Mouse (Mus musculus): Measurements from ENCODE around the gene Fank1.

The Fank1 gene

DNA sequence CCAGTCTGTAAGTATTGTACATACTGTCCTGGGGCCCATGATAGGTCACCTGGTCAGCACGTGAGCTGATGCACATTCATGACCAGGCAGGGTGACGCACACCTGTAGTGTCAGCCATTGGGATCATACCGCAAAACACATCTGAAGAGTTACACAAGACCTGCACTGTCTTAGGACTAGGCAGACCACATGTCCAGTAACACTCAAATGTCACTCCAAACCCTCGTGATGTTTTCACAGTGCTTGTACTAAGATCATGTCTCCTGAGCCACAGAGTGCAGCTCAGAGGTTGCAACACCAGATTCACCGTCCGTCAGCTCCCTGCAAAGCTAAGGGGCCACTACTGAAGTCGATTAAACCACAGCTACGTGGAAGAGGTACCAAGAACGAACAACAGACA is 114.6 kb downstream of the Fank1 start:
- no peak for DNase-seq (ENCODE audit: low read depth, low spot score)

DNA sequence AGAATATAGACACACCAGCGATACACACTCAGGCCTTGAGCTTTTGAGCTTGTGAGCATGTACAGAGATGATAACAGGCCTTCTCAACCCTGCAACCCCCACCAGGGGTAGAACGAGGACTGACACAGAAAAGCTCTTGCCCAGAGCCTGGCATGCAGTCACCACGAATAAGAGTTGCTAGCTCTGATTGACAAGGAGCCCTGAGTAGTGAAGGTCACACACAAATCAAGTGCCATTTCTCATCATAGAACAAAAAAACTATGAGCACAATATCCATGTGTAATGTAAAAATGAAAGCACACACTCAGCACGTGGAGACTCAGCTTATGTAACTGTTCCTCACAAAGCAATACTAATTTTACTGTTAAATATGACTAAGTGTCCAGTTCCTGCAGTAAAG is 115.1 kb downstream of the Fank1 start:
- DNase-seq (ENCODE audit: low read depth, low spot score): no peak

DNA sequence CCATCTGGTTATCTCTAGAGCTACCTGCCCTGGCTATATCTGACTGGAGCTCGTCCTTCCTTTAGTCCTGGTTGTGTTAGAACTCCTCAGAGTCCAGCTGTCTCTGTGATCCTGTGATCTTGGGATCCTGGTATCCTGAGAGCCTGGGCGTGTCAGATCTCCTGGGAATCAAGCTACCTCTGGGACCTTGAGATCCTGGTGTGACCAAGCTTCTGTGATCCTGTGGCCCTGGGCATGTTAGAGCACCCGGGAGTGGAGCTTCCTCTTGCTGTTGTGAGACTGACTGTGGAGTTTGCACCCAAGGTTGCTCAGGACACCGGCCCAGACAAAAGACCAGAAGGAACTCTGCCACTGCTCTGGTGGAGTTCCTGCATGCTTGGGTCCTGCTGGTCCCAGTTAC is 122.7 kb downstream of the Fank1 start:
- no peak for DNase-seq (ENCODE audit: low read depth, low spot score)

DNA sequence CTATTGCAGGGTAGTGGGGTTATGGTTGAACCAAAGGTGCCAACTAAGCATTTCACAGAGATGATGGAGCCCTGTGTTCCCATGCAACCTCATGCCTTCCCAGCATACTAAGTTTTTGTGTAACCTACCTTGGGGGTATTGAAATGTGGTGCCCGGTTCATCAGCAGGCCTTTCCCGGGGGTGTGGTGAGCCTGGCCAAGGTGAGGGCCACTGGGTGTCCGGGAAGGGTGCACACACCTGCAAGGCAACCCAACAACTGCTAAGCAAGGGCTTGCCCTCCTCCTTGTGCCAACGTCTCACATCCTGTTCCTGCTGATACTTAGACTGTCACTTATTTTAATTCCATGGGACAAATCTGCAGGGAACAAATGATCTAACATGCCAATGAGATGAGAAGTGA is 132.3 kb downstream of the Fank1 start:
- DNase-seq (ENCODE audit: low read depth, low spot score): no peak

DNA sequence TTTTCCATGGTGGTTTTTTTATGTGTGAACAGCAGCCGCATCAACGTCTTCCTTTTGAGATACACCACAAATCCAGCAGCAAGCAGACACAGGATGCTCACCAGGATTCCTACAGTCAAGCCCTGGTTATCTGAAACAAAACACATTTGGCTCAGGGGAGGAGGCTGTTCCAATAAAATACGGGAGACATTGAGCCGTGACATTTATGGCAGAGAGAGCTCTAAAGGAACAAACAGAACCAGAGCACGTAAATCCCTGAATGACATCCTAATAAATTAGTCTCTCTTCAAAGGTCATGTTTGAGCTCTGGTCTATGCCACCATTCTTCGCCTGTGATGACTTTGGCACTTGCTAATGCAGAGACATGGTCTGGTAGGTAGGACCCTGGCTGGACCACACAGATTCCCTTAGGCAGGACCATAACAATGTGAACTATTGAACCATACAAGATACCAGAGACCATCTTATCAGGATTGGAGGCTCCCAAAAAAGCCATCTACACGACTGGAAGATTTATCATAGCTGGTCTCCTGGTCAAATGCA is 133.2 kb downstream of the Fank1 start:
- DNase-seq (ENCODE audit: low read depth, low spot score): no peak

DNA sequence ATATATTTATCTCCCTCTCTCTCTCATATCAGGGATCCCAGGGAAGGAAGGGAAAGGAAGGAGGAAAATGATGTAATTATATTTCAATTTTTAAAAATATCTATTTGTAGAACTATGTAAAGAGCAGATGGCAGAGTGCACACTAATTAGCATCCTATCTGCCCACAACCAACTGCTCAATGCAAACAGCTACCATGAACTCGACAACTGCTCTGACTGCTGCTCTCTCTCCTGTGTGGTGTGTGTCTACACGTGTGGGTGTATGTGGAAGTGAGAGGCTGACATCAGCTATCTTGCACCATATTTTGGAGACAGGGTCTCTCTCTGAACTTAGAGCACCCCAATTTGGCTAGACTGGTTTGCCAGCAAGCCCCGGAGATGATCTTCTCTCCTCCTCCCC is 135.2 kb downstream of the Fank1 start:
- no peak for DNase-seq (ENCODE audit: low read depth, low spot score)

DNA sequence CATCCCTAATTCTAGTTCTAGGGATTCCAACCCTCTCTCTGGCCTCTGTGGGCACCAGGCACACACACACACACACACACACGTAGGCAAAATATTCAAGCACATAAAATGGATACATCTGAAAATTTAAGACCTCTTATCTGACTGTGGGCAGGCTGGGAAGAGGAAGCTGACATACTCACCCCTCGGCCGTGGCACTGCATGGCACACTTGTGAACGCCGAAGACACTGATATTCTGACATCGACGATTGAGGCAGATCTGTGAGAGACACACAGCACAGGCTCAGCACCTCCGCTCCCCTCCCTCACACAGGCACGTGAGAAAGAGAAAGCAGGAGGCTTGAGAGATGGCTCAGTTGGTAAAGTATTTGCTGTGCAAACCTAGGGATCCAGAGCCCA is 139.6 kb downstream of the Fank1 start:
- no peak for DNase-seq (ENCODE audit: low read depth, low spot score)

DNA sequence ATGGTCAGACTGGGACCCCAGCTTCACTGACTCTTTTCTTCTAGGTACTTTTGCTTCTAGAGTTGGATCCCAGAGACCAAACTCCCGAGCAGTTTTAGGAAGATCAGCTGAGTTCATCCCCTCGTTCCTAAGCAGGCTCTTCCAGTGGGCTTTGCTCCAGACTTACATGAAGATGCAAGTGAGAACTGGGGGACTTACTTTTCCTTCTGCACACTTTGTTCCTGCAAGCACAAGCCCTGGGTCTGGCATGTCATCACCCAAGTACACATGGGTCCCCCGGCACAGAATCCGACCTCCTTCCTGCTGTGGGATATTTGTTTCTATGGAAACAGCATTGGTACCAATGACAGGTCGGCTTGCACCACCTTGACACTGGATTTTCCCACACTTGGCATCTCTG is 142.6 kb downstream of the Fank1 start:
- DNase-seq (ENCODE audit: low read depth, low spot score): no peak

DNA sequence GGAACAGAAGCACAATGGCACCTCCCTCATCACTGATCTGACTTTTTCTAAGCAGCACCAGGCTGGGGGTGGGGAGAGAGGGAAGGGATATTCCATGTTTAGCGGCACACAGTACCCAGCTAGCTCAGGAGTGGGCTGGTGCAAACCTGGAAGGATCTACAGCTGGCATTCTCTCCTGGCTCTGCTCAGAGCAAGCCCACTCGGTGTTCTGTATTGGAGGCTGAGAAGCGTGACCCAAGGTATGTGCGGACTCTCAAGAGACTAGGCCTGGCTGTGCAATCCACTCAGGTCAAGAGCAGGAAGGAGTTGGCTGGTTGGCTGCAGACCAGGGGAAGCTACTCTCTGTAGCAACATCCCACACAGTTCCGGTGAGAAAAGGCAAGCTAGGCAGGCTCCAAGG is 143.3 kb downstream of the Fank1 start:
- no peak for DNase-seq (ENCODE audit: low read depth, low spot score)

DNA sequence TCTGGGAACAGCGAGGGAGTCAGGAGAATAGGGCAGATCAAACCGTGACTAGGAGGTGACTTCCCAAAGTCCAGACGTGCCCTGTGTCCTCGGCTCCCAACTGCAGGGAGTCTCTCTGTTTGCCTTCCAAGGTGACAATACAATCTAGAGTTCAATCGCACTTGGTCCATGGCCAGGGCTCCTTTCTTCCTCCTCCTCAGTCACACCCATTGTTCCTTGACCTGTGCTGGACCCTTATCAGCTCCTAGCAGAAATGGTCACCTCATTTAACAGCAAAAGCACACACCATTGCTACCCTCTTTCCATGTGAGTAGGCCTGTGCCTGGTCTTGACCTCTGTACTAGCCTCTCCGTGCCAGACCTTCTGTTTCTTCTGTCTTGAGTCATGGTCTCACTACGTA is 144.1 kb downstream of the Fank1 start:
- no peak for DNase-seq (ENCODE audit: low read depth, low spot score)

DNA sequence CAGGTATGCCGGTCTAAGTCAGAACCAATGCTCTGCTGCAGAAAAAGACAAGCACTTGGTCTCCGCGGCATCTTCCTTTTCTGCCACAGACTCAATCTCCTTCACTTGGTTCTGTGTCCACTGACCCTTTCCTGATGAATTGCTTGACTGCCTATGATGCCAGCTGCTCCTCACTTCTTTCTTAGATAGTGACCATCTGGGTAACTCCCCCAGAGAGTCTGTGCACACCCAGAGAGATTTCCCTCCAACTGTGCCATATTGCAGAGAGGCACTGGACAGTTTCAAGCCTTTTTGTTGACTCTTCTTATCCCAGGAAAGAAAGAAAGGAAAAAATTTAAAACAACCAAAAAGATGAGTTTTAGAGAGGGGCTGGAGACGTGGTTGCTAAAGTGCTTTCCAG is 144.6 kb downstream of the Fank1 start:
- DNase-seq (ENCODE audit: low read depth, low spot score): no peak

DNA sequence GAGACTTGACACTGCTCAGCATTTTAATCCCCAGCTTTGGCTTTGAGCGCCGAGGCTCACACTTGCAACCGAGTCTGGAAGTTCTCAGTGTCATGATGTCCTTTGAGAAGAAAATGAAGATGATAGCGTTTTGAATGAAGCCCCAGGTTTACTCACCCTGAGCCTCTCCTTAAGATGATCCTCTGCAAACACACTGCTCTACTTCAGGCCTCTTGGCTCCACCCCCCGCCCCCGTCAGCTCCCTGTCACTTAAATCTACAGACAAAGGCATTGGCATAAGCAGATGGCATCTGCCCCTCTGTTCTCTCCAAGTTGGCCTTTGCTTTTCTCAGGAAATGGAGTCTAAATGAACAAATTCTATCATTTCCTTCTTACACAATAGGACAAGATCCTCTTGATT is 147.3 kb downstream of the Fank1 start:
- DNase-seq (ENCODE audit: low read depth, low spot score): no peak

DNA sequence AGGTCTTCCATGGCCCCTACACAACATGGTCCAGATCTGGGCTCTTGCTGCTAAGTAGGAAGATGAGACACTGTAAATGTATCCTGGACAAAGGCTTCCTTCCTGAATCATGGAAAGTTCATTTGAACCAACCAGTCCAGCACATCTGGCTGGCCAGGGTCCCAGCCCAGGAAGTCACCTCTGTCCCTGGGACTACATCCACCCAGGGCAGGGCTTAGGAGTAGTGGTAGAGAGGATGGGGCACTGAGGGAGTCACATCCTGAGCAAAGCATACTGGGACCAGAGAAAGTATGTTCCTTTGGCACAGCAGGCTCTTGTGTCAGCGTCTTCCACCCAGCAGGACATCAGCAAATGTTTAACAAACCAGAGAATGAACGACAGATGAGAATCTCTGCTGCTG is 149.1 kb downstream of the Fank1 start:
- no peak for DNase-seq (ENCODE audit: low read depth, low spot score)

DNA sequence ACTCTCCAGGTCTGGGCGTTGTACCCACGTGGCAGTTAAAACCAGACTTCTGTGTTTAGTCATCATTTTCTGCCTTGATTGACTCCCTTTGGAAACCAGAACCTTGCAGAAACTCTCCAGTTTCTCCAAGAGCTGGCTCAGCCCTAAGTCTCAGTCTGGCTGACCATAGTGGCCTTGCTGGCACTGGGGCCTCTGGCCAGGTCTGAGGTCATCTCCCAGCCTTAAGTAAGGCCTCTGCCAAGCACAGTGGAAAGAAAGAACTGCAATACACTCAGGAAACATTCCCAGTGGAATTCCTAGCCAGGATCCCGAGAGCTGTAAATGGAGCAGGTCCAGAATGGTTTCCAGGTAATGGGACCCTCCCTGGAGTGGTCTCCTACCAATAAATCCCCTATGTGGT is 152.3 kb downstream of the Fank1 start:
- no peak for DNase-seq (ENCODE audit: low read depth, low spot score)
